Mouse (Mus musculus) neural tube, embryonic 14.5 days (tissue): ENCODE measurements at regions not wholly inside any gene's neighbourhood (a gene's known extent, or its start where the extent isn't known, plus 50 kb on each side); places are given as distances from the start of the nearest gene placed in this dataset.

Experiments
- ATAC-seq: fragments of 200-750 bp; cut with Nextera tagmentation; 2 replicates; pipeline ENCODE4 v1.8.0; 2017; ENCODE audit warnings: low read depth, mild to moderate bottlenecking, moderate TSS enrichment, moderate library complexity
- H3K27ac ChIP-seq: fragments of 300-500 bp; sonication (generic); 2 replicates; pipeline ENCODE4 v1.5.1; 2014; ENCODE audit warnings: low read depth, mild to moderate bottlenecking, control low read depth, low read length, moderate library complexity, mixed read lengths
- H3K27me3 ChIP-seq: fragments of 300-500 bp; sonication (generic); 2 replicates; pipeline ENCODE4 v1.6.1; 2014; ENCODE audit warnings: low read length; ENCODE audit not compliant: control insufficient read depth, insufficient read depth
- H3K36me3 ChIP-seq: fragments of 300-500 bp; sonication (generic); 2 replicates; pipeline ENCODE4 v1.6.1; 2014; ENCODE audit warnings: low read length, mixed read lengths; ENCODE audit not compliant: control insufficient read depth, insufficient read depth
- H3K4me1 ChIP-seq: fragments of 300-500 bp; sonication (generic); 2 replicates; pipeline ENCODE4 v1.6.1; 2014; ENCODE audit warnings: low read length; ENCODE audit not compliant: control insufficient read depth, insufficient read depth
- H3K4me2 ChIP-seq: fragments of 300-500 bp; sonication (generic); 2 replicates; pipeline ENCODE4 v1.6.1; 2014; ENCODE audit warnings: mild to moderate bottlenecking, low read depth, low read length, control low read depth
- H3K4me3 ChIP-seq: fragments of 300-500 bp; sonication (generic); 2 replicates; pipeline ENCODE4 v1.5.1; 2014; ENCODE audit warnings: low read depth, low read length, control low read depth, mixed read lengths
- H3K9ac ChIP-seq: fragments of 300-500 bp; sonication (generic); replicated peaks from 2 replicates; pipeline ENCODE4 v1.6.1; 2014; ENCODE audit warnings: low read depth, mild to moderate bottlenecking, control low read depth, low read length, mixed read lengths
- H3K9me3 ChIP-seq: fragments of 300-500 bp; sonication (generic); 2 replicates; pipeline ENCODE4 v1.6.1; 2016; ENCODE audit warnings: low read length; ENCODE audit not compliant: control insufficient read depth
- WGBS: fragments of 180-500 bp; shearing (Covaris S2); extraction: QIAGEN DNeasy Blood & Tissue Kit; methylation state at CpG from one replicate; pipeline ENCODE4 v1.1.7; 2014; 5-methylcytosine and 5-hydroxymethylcytosine counted together

DNA sequence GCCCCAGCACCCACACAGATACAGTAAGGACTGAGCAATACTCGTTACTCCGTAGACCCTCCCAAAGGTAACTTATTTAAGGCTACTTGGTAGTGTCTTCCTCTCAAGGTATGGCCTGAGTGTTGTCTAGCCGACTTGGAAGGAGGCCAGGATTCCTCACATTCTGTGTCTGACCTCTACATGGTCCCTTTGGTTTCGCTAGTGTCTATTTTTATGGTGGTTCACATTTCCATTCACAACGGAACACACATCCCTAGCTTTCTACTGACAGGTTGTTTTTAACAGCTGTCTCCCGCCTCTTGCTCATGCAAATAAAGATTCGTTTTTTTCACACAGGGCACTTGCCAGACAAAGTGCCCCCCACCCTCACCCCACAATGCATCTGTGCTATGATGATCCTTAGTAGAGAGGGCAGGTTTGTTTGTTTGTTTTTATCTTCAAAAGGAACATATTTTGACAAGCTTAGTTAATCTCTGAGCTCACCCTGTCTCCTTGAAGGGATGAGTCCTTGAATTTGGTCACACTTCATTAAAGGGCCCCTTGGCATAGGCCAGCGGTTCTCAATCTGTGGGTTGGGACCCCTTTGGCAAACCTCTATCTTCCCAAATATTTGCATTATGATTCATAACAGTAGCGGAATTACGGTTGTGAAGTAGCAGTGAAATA lies 52.7 kb downstream of the Phlda1 start:
- Histone ChIP-seq H3K4me3 (no peak overlapping the region), H3K4me1 (peaks cover 6% of the 10 kb centered on the region), H3K9me3 (no peaks in the 10 kb centered on the region), H3K27ac (no peak overlapping the region), H3K36me3 (no peaks in the 10 kb centered on the region), H3K4me2 (no peak overlapping the region), H3K9ac (no peak overlapping the region), H3K27me3 (no peaks in the 10 kb centered on the region)
- WGBS, result 47% methylated on average over 10 of the region's 10 CpGs
- peak; percentile 61; the same call in 1 of the 2 replicates for ATAC-seq

DNA sequence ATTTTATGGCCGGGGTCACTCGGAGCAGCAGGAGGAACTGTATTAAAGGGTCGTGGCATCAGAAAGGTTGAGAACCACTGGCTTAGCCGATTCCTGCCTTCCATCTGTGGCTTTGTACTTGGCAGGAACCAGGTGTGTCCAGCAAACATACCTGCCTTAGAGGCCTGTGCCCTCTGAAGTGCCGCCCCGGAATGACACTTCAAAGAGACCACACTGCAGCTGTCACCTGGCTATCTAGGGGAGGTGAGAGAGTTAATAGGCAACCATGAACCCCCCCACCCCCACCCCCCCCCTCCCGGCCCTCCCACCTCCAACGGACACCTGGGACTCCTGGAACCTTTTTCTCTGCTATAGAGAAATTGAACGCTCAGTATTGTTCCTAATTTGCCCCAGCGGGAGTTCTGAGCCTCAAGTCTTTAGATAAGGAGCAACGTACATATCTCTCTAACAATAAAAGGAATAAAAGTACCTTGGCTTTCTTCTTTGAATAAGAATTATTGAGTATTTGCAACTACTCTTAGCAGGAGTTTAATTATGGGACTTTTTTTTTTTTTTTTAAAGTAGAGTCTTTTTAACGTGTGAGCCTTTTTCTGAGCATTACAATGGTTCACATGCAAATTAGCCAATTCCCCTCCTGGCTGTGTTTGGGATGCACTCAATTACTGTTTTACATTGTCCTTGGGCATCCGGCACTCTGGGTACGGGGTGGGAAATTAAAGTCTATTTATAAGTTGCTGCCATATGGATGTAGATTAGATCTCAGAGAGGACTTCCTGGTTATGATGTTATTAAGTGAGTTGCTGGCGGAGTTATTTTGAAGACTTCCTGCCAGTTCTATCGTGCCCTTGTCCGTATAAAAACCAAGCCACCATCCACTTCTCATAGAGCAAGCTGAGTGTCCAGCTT lies 53.5 kb downstream of the Phlda1 start:
- Histone ChIP-seq H3K9ac (no peak overlapping the region), H3K4me1 (peaks cover 6% of the 10 kb centered on the region), H3K36me3 (no peaks in the 10 kb centered on the region), H3K27me3 (no peaks in the 10 kb centered on the region), H3K27ac (no peak overlapping the region), H3K4me2 (no peak overlapping the region), H3K9me3 (no peaks in the 10 kb centered on the region), H3K4me3 (no peak overlapping the region)
- WGBS, result 43% methylated on average over 17 of the region's 17 CpGs
- peak; percentile 6; the same call in 1 of the 2 replicates for ATAC-seq

DNA sequence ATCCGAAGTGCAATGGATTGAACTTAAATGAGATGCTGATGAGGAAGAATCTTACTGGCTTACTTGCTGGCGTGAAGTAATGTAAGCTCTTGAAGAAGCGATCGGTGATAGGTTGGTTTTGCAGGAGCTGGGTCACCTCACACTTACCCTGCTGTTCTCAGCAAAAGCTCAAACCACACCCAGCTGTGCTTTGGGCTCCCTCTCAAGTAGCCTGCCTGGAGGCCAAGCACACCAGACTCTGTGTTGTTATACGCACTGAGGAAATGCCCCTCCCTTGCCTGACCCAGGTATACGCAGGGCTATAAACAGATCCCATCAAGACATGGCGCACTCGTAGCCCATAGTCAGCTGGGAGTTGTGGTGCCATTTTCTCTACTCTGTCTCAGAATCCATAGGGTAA lies 56.5 kb downstream of the Phlda1 start:
- no peak overlapping the region for H3K4me3 ChIP-seq
- 86% methylated on average over 8 of the region's 8 CpGs for WGBS
- no peak for ATAC-seq
- no peak overlapping the region for H3K4me2 ChIP-seq
- no peak overlapping the region for H3K27ac ChIP-seq
- no peaks in the 10 kb centered on the region for H3K27me3 ChIP-seq
- no peaks in the 10 kb centered on the region for H3K36me3 ChIP-seq
- no peaks in the 10 kb centered on the region for H3K9me3 ChIP-seq
- H3K4me1 ChIP-seq, result peaks cover 6% of the 10 kb centered on the region
- no peak overlapping the region for H3K9ac ChIP-seq

DNA sequence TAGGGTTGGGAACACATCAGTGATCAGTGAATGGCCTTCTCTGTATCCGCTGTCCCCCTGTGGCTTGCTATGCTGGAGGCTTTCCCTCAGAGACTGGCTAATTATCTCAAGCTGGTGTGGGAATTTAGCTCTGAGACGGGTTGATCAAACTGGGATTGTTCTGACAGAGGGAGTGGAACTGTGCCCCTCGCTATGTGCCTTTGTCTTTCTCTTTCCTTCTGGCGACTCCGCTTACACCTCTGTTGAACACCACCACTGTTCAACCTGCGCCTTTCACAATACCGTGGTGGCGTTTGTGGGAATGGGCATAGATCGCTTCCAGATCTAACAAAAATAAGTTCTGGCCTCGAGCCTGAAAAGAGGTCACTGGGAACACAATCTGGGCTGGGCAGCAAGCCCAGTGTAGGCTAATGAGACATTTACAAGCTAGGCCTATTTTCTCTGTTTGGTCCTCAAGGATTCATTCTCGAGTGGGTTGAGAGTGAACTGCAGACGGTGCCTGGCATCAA lies 60.8 kb downstream of the Phlda1 start:
- 55% methylated on average over 12 of the region's 12 CpGs for WGBS
- ATAC-seq, result peak; percentile 78

DNA sequence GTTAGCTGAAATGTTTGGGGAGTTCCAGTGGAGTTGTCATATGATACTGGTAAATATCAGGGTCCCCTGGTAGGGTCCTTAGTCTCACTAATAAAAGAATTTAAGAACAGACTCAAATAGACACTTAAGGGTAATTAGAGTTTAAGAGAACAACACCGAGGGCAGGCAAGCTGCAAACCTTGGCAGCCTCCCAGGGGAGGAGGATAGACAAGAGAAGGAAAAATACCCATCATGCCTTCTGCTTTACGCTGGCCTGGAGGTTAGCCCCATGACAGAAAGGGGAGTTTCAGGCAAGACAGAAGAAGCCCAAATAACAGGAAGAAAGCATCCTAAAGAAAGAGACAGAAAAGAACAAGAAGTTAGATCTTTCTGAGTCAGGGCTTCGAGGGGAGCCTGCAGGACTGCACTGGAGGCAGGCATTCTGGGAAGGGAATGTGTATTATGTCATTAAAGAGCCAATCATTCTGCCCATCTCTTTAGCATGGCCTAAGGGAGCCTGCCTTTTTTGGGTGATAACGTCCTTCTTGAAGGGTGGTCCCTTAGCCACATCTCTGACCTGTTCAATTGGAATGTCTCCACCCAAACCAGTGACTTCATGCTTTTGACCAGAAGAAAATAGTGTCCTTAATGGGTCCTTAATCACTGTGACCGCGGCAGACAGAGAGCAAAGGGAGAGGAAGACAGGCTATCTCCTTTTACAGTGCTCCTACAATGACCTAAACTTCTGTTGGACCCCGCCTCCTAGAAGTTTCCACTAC lies 64.6 kb downstream of the Phlda1 start:
- no peaks in the 10 kb centered on the region for H3K4me1 ChIP-seq
- H3K4me3 ChIP-seq, result no peak overlapping the region
- H3K4me2 ChIP-seq, result no peak overlapping the region
- no peak overlapping the region for H3K27ac ChIP-seq
- H3K9ac ChIP-seq, result no peak overlapping the region
- no peak for ATAC-seq
- no peaks in the 10 kb centered on the region for H3K9me3 ChIP-seq
- WGBS, result 34% methylated on average over 7 of the region's 7 CpGs
- no peaks in the 10 kb centered on the region for H3K36me3 ChIP-seq
- no peaks in the 10 kb centered on the region for H3K27me3 ChIP-seq

More for the DNA sequence above, 60.8 kb downstream of the Phlda1 start:
- Histone ChIP-seq H3K4me1 (no peaks in the 10 kb centered on the region), H3K27ac (peak overlapping the region; percentile 25), H3K4me2 (no peak overlapping the region), H3K9me3 (no peaks in the 10 kb centered on the region), H3K36me3 (no peaks in the 10 kb centered on the region), H3K9ac (no peak overlapping the region), H3K4me3 (no peak overlapping the region), H3K27me3 (no peaks in the 10 kb centered on the region)

DNA sequence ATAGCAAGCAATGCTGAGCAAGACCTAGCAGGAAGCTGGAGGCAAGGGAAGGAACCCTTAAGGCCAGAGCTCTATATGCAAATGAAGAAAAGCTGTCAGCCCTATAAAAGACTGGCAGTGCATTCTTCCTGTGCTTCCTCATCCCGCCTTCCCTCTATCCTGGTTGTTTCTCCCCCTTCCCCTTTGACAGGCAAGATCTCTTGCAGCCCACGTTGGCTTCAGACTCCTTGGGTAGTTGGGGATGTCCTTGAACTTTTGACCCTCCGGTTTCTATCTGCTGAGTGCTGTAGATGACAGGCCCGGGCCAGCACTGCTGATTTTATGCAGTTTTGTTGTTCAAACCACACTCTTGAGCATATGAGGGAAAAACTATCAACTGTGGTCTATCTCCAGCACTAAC lies 68.1 kb downstream of the Phlda1 start:
- Histone ChIP-seq H3K4me3 (no peak overlapping the region), H3K9ac (no peak overlapping the region), H3K4me1 (no peaks in the 10 kb centered on the region), H3K4me2 (no peak overlapping the region), H3K27ac (no peak overlapping the region), H3K27me3 (no peaks in the 10 kb centered on the region), H3K9me3 (no peaks in the 10 kb centered on the region), H3K36me3 (no peaks in the 10 kb centered on the region)
- ATAC-seq, result no peak
- 62% methylated on average over 4 of the region's 4 CpGs for WGBS

DNA sequence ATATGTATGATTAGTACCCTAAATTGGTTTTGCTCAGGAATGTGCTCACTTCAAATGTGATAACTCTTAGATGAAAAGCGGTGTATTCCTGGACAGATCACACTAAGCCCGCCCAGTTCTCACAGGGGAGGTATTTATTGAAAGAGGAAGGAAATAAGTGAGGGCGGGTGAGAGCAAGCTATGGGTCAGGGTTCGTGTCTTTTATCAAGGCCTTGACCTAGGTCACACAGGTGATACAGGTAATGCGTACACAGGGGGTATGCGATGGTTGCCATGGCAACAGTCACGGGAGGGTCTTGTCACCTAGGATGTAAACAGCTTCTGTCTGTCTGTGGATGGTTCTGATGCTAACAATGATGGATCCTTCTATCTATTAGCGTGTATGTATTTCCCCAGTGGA lies 68.7 kb downstream of the Phlda1 start:
- no peaks in the 10 kb centered on the region for H3K27me3 ChIP-seq
- H3K9me3 ChIP-seq, result no peaks in the 10 kb centered on the region
- H3K4me3 ChIP-seq, result no peak overlapping the region
- no peak overlapping the region for H3K4me2 ChIP-seq
- H3K27ac ChIP-seq, result no peak overlapping the region
- no peaks in the 10 kb centered on the region for H3K4me1 ChIP-seq
- WGBS, result 88% methylated on average over 8 of the region's 8 CpGs
- no peak for ATAC-seq
- H3K36me3 ChIP-seq, result no peaks in the 10 kb centered on the region
- no peak overlapping the region for H3K9ac ChIP-seq

DNA sequence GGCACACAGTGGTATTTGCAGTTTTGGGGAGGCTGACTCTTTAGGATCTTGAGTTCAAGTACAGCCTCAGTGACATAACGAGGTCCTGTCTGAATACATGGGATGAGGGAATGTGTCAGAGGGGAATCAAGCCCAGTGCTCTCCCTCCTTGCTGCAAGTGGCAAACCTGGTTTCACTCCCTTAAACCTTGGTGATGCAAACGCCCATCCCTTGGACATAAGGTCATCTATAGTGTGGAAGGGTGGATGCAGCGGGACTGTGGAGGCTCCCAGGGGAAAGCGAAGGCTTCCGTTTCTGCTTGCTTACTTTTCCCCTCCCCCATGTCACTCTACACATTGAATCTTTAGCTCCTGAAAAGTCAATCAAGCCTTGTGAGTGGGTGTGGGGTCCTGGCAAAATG lies 69.2 kb downstream of the Phlda1 start:
- Histone ChIP-seq H3K36me3 (no peaks in the 10 kb centered on the region), H3K4me2 (no peak overlapping the region), H3K9me3 (no peaks in the 10 kb centered on the region), H3K27me3 (no peaks in the 10 kb centered on the region), H3K9ac (no peak overlapping the region), H3K4me3 (no peak overlapping the region), H3K4me1 (no peaks in the 10 kb centered on the region), H3K27ac (no peak overlapping the region)
- WGBS, result 74% methylated on average over 5 of the region's 5 CpGs
- no peak for ATAC-seq
